Mouse (Mus musculus): ENCODE measurements at regions not wholly inside any gene's neighbourhood (a gene's known extent, or its start where the extent isn't known, plus 50 kb on each side); places are given as distances from the start of the nearest gene placed in this dataset.

DNA sequence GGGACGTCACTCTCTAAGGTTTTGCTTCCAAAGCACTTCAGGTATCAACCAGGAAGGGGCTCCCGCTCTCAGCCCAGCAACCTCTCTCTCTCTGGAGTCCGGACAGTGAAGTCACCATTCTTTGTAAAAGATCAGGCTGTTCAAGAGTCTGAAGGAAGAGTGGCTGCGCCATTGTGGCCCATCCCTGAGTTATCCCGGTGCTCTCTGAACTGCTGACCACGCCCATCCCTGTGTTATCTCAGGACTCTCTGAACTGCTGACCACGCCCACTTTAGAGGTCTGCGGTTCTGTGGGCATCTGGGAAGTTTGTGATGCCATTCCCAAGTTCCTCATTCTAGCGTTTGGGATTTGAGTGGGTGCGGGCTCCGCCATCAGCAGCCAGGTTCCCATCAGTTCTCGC lies 239.1 kb upstream of the Nfe2l3 start:
- H3K4me2 ChIP-seq (ENCODE audit: low read depth, low read length), result 0 out of 2 replicates have a peak overlapping the region, but pooled peaks have one; percentile 6
- H3K27me3 ChIP-seq (ENCODE audit: control insufficient read depth, insufficient read depth, low read length), result peaks cover 43% of the 10 kb centered on the region
- no peak overlapping the region for H3K4me3 ChIP-seq (ENCODE audit: low read length)
- H3K9me3 ChIP-seq (replicated peaks; ENCODE audit: control insufficient read depth, low read length), result no peaks in the 10 kb centered on the region
- no peaks in the 10 kb centered on the region for H3K36me3 ChIP-seq (ENCODE audit: control insufficient read depth, insufficient read depth)
- ATAC-seq (replicated peaks; ENCODE audit: extremely low read depth, insufficient read depth, low FRiP score), result no peak
- no peaks in the 10 kb centered on the region for H3K4me1 ChIP-seq (ENCODE audit: control insufficient read depth, insufficient read depth, low read length)
- H3K9ac ChIP-seq (ENCODE audit: low read length), result no peak overlapping the region
- no peak overlapping the region for H3K27ac ChIP-seq (ENCODE audit: low read length)
- 16% methylated on average over 12 of the region's 12 CpGs for WGBS

DNA sequence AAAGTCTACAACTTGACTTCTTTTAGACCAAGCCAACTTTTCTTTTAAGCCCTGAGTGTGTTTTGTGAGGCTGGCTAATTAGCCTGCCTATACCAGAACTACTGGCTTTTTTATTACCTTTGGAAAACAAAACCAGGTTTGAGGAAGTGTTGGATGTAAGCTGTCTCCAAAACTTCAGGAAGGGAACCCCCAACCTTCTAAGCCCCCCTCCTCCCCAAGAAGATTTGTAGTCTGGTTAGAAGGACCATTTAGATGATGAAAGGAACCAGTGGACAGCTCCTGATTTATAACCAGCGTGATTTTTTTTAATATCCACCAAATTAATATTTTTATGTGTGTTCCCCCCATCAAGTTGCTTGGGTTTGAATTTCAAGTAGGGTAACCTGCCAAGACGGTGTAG lies 236.1 kb upstream of the Nfe2l3 start:
- 76% methylated on average over 2 of the region's 2 CpGs for WGBS
- ATAC-seq (replicated peaks; ENCODE audit: extremely low read depth, insufficient read depth, low FRiP score), result no peak
- H3K27me3 ChIP-seq (ENCODE audit: control insufficient read depth, insufficient read depth, low read length), result peaks cover 20% of the 10 kb centered on the region

DNA sequence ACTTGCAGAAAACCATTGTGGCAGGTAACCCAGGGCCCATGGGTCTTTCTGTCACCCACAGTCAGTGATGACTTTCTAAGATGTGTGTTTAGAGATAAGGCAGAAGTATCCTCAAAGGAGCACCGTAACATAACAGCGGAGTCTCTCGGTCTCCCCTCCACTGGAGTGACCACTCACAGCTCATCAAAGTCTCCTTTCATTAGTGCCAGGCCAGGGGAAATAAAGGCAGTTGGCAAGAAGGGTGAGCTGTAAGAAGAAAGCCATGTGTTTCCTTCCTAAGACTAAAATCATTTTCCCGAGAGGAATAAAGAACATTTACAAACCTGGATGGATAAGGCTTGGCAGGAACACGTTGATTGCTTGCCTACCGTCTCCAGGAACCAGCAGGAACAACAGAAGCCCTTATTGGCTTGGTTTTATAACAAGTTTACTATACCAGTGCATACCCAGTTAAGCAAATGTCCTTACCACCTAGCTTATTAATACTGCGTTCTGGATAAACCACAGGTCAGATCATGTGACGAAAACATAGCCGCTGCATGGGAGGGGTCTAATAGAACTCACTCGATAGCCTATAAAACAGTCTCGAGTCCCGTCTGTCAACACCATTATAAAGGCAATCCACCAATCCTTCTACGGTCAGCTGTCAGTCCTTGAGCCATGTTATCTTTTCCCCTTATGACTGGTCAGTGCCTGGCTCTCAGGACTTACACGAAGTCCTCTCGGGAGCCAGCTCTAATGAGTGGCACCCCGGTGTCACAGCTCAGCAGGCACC lies 235.3 kb upstream of the Nfe2l3 start:
- H3K27me3 ChIP-seq (ENCODE audit: control insufficient read depth, insufficient read depth, low read length), result peaks cover 17% of the 10 kb centered on the region
- H3K4me3 ChIP-seq (ENCODE audit: low read length), result no peak overlapping the region
- H3K4me1 ChIP-seq (ENCODE audit: control insufficient read depth, insufficient read depth, low read length), result no peaks in the 10 kb centered on the region
- WGBS, result 55% methylated on average over 16 of the region's 16 CpGs
- ATAC-seq (replicated peaks; ENCODE audit: extremely low read depth, insufficient read depth, low FRiP score), result no peak
- no peaks in the 10 kb centered on the region for H3K36me3 ChIP-seq (ENCODE audit: control insufficient read depth, insufficient read depth)
- no peaks in the 10 kb centered on the region for H3K9me3 ChIP-seq (replicated peaks; ENCODE audit: control insufficient read depth, low read length)
- H3K4me2 ChIP-seq (ENCODE audit: low read depth, low read length), result no peak overlapping the region
- H3K9ac ChIP-seq (ENCODE audit: low read length), result no peak overlapping the region
- no peak overlapping the region for H3K27ac ChIP-seq (ENCODE audit: low read length)

More for the DNA sequence above, 236.1 kb upstream of the Nfe2l3 start:
- H3K9ac ChIP-seq (ENCODE audit: low read length), result no peak overlapping the region
- no peaks in the 10 kb centered on the region for H3K4me1 ChIP-seq (ENCODE audit: control insufficient read depth, insufficient read depth, low read length)
- no peaks in the 10 kb centered on the region for H3K36me3 ChIP-seq (ENCODE audit: control insufficient read depth, insufficient read depth)
- no peaks in the 10 kb centered on the region for H3K9me3 ChIP-seq (replicated peaks; ENCODE audit: control insufficient read depth, low read length)
- no peak overlapping the region for H3K4me3 ChIP-seq (ENCODE audit: low read length)
- H3K4me2 ChIP-seq (ENCODE audit: low read depth, low read length), result no peak overlapping the region
- H3K27ac ChIP-seq (ENCODE audit: low read length), result no peak overlapping the region

DNA sequence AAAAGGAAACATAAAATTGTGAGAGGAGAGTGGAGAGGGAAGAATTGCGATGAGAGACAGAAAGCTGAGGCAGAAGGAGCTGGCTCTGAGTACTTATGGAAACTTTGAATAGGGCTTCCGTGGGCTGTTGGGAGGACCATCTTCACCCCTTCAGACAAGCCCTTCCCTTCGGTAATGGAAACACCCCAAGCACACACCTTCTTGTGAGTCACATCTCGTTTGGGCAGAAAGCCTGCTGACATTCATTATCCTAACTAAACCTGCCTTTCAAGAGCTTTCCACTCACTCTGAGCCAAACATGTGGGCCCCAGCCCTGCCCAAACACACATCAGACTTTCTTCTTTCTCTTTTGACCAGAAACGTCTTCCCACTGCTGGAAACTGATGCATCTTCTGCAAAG lies 232.3 kb upstream of the Nfe2l3 start:
- Histone ChIP-seq H3K9ac (ENCODE audit: low read length) (no peak overlapping the region), H3K9me3 (replicated peaks; ENCODE audit: control insufficient read depth, low read length) (no peaks in the 10 kb centered on the region), H3K4me1 (ENCODE audit: control insufficient read depth, insufficient read depth, low read length) (no peaks in the 10 kb centered on the region), H3K4me2 (ENCODE audit: low read depth, low read length) (no peak overlapping the region), H3K27ac (ENCODE audit: low read length) (no peak overlapping the region), H3K4me3 (ENCODE audit: low read length) (no peak overlapping the region), H3K36me3 (ENCODE audit: control insufficient read depth, insufficient read depth) (no peaks in the 10 kb centered on the region), H3K27me3 (ENCODE audit: control insufficient read depth, insufficient read depth, low read length) (no peaks in the 10 kb centered on the region)
- no peak for ATAC-seq (replicated peaks; ENCODE audit: extremely low read depth, insufficient read depth, low FRiP score)
- WGBS, result 55% methylated on average over 5 of the region's 5 CpGs

DNA sequence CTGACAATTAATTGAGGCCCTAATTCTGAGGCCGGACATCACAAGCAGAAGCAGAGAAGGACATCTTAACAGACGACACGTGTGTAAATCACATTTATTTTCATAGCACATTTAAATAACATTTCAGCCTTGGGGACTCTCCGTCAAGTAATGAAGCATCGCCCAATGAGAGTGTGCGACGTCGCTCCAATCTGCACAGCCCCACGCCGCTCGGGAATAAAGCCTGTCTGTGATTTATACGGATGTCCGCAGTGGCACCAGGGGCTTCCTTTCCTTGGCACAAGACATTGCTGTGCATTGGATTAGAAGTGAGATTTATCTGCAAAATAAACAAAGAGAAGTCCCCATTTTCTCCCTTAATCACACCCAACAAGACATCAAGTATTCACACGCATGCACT lies 231.6 kb upstream of the Nfe2l3 start:
- no peak for ATAC-seq (replicated peaks; ENCODE audit: extremely low read depth, insufficient read depth, low FRiP score)
- Histone ChIP-seq H3K4me1 (ENCODE audit: control insufficient read depth, insufficient read depth, low read length) (no peaks in the 10 kb centered on the region), H3K9me3 (replicated peaks; ENCODE audit: control insufficient read depth, low read length) (no peaks in the 10 kb centered on the region)

DNA sequence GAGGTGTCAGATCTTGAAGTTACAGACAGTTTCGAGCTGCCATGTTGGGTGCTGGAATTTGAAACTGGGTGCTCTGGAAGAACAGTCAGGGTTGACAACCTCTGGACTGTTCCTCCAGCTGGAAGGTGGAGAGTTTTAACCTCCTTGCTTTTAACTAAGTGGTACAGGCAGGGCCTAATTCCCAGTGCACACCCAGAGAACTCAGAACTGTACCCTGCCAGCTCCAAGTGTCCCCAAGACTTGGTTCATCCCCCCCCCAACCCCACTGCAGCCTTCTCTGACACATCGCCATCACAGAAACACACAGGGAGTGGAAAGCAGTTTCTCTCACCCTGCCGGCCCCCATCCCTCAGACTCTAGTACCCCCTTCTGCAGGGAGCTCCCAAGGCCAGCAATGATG lies 228.2 kb upstream of the Nfe2l3 start:
- H3K27me3 ChIP-seq (ENCODE audit: control insufficient read depth, insufficient read depth, low read length), result peaks cover 9% of the 10 kb centered on the region
- no peak overlapping the region for H3K27ac ChIP-seq (ENCODE audit: low read length)
- H3K9me3 ChIP-seq (replicated peaks; ENCODE audit: control insufficient read depth, low read length), result no peaks in the 10 kb centered on the region
- no peak overlapping the region for H3K4me3 ChIP-seq (ENCODE audit: low read length)
- H3K36me3 ChIP-seq (ENCODE audit: control insufficient read depth, insufficient read depth), result no peaks in the 10 kb centered on the region
- WGBS, result 71% methylated on average over 3 of the region's 3 CpGs
- peaks cover 5% of the 10 kb centered on the region; the same call in 1 of the 2 replicates for H3K4me1 ChIP-seq (ENCODE audit: control insufficient read depth, insufficient read depth, low read length)
- H3K9ac ChIP-seq (ENCODE audit: low read length), result no peak overlapping the region
- no peak for ATAC-seq (replicated peaks; ENCODE audit: extremely low read depth, insufficient read depth, low FRiP score)
- H3K4me2 ChIP-seq (ENCODE audit: low read depth, low read length), result no peak overlapping the region

More for the DNA sequence above, 231.6 kb upstream of the Nfe2l3 start:
- Histone ChIP-seq H3K4me2 (ENCODE audit: low read depth, low read length) (no peak overlapping the region), H3K27me3 (ENCODE audit: control insufficient read depth, insufficient read depth, low read length) (peaks cover 5% of the 10 kb centered on the region; the same call in 1 of the 2 replicates), H3K36me3 (ENCODE audit: control insufficient read depth, insufficient read depth) (no peaks in the 10 kb centered on the region), H3K9ac (ENCODE audit: low read length) (no peak overlapping the region), H3K27ac (ENCODE audit: low read length) (no peak overlapping the region), H3K4me3 (ENCODE audit: low read length) (no peak overlapping the region)
- 84% methylated on average over 14 of the region's 14 CpGs for WGBS

DNA sequence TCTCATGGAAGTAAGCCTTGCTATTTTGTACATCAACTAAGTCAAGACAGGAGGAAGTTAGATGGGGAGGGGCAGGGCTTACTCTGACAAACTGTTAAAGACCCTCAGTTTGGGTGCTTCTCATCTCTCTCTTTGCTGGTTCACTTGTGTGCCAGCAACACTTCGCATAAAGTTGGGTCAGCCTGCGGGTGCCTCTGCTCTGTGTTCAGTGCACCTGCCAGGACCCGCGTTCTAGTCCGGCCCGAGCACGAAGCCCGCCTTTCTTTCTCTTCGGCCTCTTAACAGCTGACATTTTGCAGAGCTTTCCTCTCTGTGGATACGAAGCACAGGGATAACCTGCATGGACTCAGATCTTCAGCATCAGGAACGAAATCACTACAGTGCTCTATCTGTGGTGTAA lies 227.1 kb upstream of the Nfe2l3 start:
- 67% methylated on average over 11 of the region's 11 CpGs for WGBS
- Histone ChIP-seq H3K4me2 (ENCODE audit: low read depth, low read length) (no peak overlapping the region), H3K4me1 (ENCODE audit: control insufficient read depth, insufficient read depth, low read length) (peaks cover 5% of the 10 kb centered on the region; the same call in 1 of the 2 replicates), H3K27me3 (ENCODE audit: control insufficient read depth, insufficient read depth, low read length) (peaks cover 9% of the 10 kb centered on the region), H3K9me3 (replicated peaks; ENCODE audit: control insufficient read depth, low read length) (no peaks in the 10 kb centered on the region), H3K36me3 (ENCODE audit: control insufficient read depth, insufficient read depth) (no peaks in the 10 kb centered on the region), H3K9ac (ENCODE audit: low read length) (no peak overlapping the region), H3K27ac (ENCODE audit: low read length) (no peak overlapping the region), H3K4me3 (ENCODE audit: low read length) (no peak overlapping the region)
- no peak for ATAC-seq (replicated peaks; ENCODE audit: extremely low read depth, insufficient read depth, low FRiP score)

GRCm38 (mm10) chr6:51206712-51207505 lies 225.6 kb upstream of the Nfe2l3 start:
- WGBS, result 10% methylated on average over 11 of the region's 11 CpGs
- Histone ChIP-seq H3K4me2 (ENCODE audit: low read depth, low read length) (no peak overlapping the region), H3K4me1 (ENCODE audit: control insufficient read depth, insufficient read depth, low read length) (peaks cover 14% of the 10 kb centered on the region), H3K9ac (ENCODE audit: low read length) (no peak overlapping the region), H3K4me3 (ENCODE audit: low read length) (no peak overlapping the region), H3K36me3 (ENCODE audit: control insufficient read depth, insufficient read depth) (no peaks in the 10 kb centered on the region), H3K9me3 (replicated peaks; ENCODE audit: control insufficient read depth, low read length) (no peaks in the 10 kb centered on the region), H3K27me3 (ENCODE audit: control insufficient read depth, insufficient read depth, low read length) (peaks cover 9% of the 10 kb centered on the region), H3K27ac (ENCODE audit: low read length) (no peak overlapping the region)
- no peak for ATAC-seq (replicated peaks; ENCODE audit: extremely low read depth, insufficient read depth, low FRiP score)

Measured in heart, embryonic 16.5 days (tissue).